In the genomic region with DNA sequence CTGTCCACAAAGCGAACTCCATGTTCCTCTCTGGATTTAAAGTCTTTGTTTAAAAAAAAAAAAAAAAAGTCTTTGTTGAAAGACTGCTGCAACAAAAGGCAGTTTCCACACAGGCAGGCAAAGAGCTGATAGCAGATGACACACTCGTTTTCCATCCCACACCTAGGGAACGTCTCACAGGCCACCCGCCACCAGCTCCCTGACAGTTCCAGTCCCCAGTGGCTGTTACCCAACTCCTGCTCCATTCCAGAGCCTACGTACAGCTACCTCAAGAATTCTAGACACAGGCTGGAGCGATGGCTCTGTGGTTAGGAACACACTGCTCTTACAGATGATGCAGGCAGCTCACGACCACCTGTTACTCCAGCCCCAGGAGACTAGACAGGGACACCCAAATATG, we compare ENCODE assay signal across 25 mouse cellular contexts.
"Had no signal": no experiment of that assay in that cellular context is flagged by ENCODE, and none has a peak within 500 bp of the region (broad histone marks: within the 10 kb centered on the region; RNA-seq: fewer than 3 reads in every experiment).

No protein-coding gene starts in this region.

- H3K27me3 ChIP-seq: heart, embryonic 13.5 days; heart, embryonic 15.5 days had no signal

- ATAC-seq: hindbrain, postnatal 0 days; intestine, embryonic 16.5 days; liver, embryonic 12.5 days had no signal

- H3K4me2 ChIP-seq: heart, embryonic 13.5 days; heart, embryonic 15.5 days; hindbrain, embryonic 13.5 days; hindbrain, embryonic 15.5 days; kidney, embryonic 15.5 days; limb, embryonic 13.5 days; limb, embryonic 15.5 days; liver, embryonic 12.5 days had no signal

- H3K27ac ChIP-seq: heart, embryonic 10.5 days; heart, embryonic 13.5 days; heart, embryonic 15.5 days; hindbrain, embryonic 13.5 days; hindbrain, embryonic 15.5 days; hindbrain, postnatal 0 days; kidney, embryonic 15.5 days; kidney, postnatal 0 days; limb, embryonic 13.5 days; limb, embryonic 15.5 days; liver, embryonic 12.5 days; liver, embryonic 14.5 days had no signal

- H3K36me3 ChIP-seq: heart, embryonic 10.5 days; heart, embryonic 13.5 days; heart, embryonic 15.5 days; hindbrain, embryonic 13.5 days; hindbrain, embryonic 15.5 days; kidney, embryonic 15.5 days; limb, embryonic 13.5 days; limb, embryonic 15.5 days; liver, embryonic 12.5 days had no signal

- H3K9me3 ChIP-seq: heart, embryonic 10.5 days; heart, embryonic 13.5 days; heart, embryonic 15.5 days; hindbrain, embryonic 13.5 days; hindbrain, embryonic 15.5 days; kidney, embryonic 15.5 days; limb, embryonic 13.5 days; limb, embryonic 15.5 days; liver, embryonic 12.5 days had no signal

- H3K4me1 ChIP-seq: limb, embryonic 13.5 days; limb, embryonic 15.5 days had no signal

- H3K4me3 ChIP-seq: heart, embryonic 10.5 days; heart, embryonic 13.5 days; heart, embryonic 15.5 days; hindbrain, embryonic 13.5 days; hindbrain, embryonic 15.5 days; kidney, embryonic 15.5 days; limb, embryonic 13.5 days; limb, embryonic 15.5 days; liver, embryonic 12.5 days had no signal

- DNase-seq: gastrocnemius, postnatal 14 days; gastrocnemius, postnatal 36 days; heart, adult 18-20 months; heart, postnatal 14 days; heart, postnatal 36 days; kidney, adult 11 months; kidney, adult 2 months; kidney, adult 9 months; kidney, postnatal 14 days; kidney, postnatal 36 days; layer of hippocampus, adult 9-11 months; left cerebral cortex, postnatal 4 days had no signal

- H3K9ac ChIP-seq: heart, embryonic 13.5 days; heart, embryonic 15.5 days; hindbrain, embryonic 13.5 days; hindbrain, embryonic 15.5 days; kidney, embryonic 15.5 days; limb, embryonic 13.5 days; limb, embryonic 15.5 days; liver, embryonic 12.5 days; liver, embryonic 14.5 days had no signal
